Mouse (Mus musculus) E14TG2a.4 (cell line): ENCODE measurements around the gene Gsta3.

Source experiments
- H3K27me3 ChIP-seq: 2 replicates; pipeline ENCODE4 v1.6.1; 2014; ENCODE audit warnings: low read length, control low read depth; ENCODE audit not compliant: insufficient read depth
- H3K36me3 ChIP-seq: 2 replicates; pipeline ENCODE4 v1.6.1; 2014; ENCODE audit warnings: low read length, control low read depth; ENCODE audit not compliant: insufficient read depth
- H3K4me1 ChIP-seq: replicated peaks from 2 replicates; pipeline ENCODE4 v1.6.1; 2014; ENCODE audit warnings: low read depth, low read length, control low read depth
- H3K4me3 ChIP-seq: replicated peaks from 2 replicates; pipeline ENCODE4 v1.5.1; 2014; ENCODE audit warnings: mild to moderate bottlenecking, low read length
- H3K9me3 ChIP-seq: 2 replicates; pipeline ENCODE4 v1.6.1; 2014; ENCODE audit warnings: low read length, control low read depth
- CTCF ChIP-seq: conservative IDR thresholded peaks from 2 replicates; pipeline ENCODE4 v1.5.1; 2014; ENCODE audit warnings: low read length
- NANOG ChIP-seq: IDR thresholded peaks from 2 replicates; pipeline ENCODE4 v1.6.1; 2014; ENCODE audit warnings: borderline replicate concordance, low read length, mixed read lengths
- POU5F1 ChIP-seq: IDR thresholded peaks from 2 replicates; pipeline ENCODE4 v1.6.1; 2014; ENCODE audit warnings: low read length, borderline replicate concordance

Gsta3 gene

GRCm38 (mm10) chr1:21231744-21232464 is 8.5 kb upstream of the Gsta3 start:
- no peak overlapping the region for H3K4me3 ChIP-seq
- H3K36me3 ChIP-seq: no peaks in the 10 kb centered on the region
- TF ChIP-seq POU5F1 (no peak), NANOG (peak; percentile 61), CTCF (no peak)
- H3K4me1 ChIP-seq: peaks cover 52% of the 10 kb centered on the region
- H3K9me3 ChIP-seq: no peaks in the 10 kb centered on the region
- no peaks in the 10 kb centered on the region for H3K27me3 ChIP-seq

GRCm38 (mm10) chr1:21232516-21232915 is 7.9 kb upstream of the Gsta3 start:
- Histone ChIP-seq H3K4me1 (peaks cover 51% of the 10 kb centered on the region), H3K36me3 (no peaks in the 10 kb centered on the region), H3K4me3 (no peak overlapping the region), H3K27me3 (no peaks in the 10 kb centered on the region), H3K9me3 (no peaks in the 10 kb centered on the region)
- TF ChIP-seq NANOG: no peak
- no peak for TF ChIP-seq POU5F1
- TF ChIP-seq CTCF: no peak

GRCm38 (mm10) chr1:21235359-21235758 is 5.0 kb upstream of the Gsta3 start:
- TF ChIP-seq POU5F1: no peak
- no peak for TF ChIP-seq NANOG
- TF ChIP-seq CTCF: no peak
- Histone ChIP-seq H3K36me3 (no peaks in the 10 kb centered on the region), H3K4me1 (peaks cover 43% of the 10 kb centered on the region), H3K4me3 (no peak overlapping the region), H3K9me3 (no peaks in the 10 kb centered on the region), H3K27me3 (no peaks in the 10 kb centered on the region)

GRCm38 (mm10) chr1:21241096-21241495 is 707 bp downstream of the Gsta3 start:
- Histone ChIP-seq H3K4me1 (peaks cover 10% of the 10 kb centered on the region), H3K4me3 (no peak overlapping the region), H3K27me3 (no peaks in the 10 kb centered on the region), H3K36me3 (no peaks in the 10 kb centered on the region), H3K9me3 (no peaks in the 10 kb centered on the region)
- TF ChIP-seq CTCF (no peak), POU5F1 (no peak), NANOG (no peak)

GRCm38 (mm10) chr1:21244290-21244960 is 4.0 kb downstream of the Gsta3 start:
- H3K9me3 ChIP-seq: no peaks in the 10 kb centered on the region
- H3K27me3 ChIP-seq: no peaks in the 10 kb centered on the region
- no peak overlapping the region for H3K4me3 ChIP-seq
- peaks cover 31% of the 10 kb centered on the region for H3K4me1 ChIP-seq
- TF ChIP-seq CTCF (no peak), NANOG (no peak), POU5F1 (no peak)
- no peaks in the 10 kb centered on the region for H3K36me3 ChIP-seq

GRCm38 (mm10) chr1:21246136-21246535 is 5.7 kb downstream of the Gsta3 start:
- TF ChIP-seq POU5F1 (no peak), CTCF (no peak), NANOG (no peak)
- Histone ChIP-seq H3K27me3 (no peaks in the 10 kb centered on the region), H3K9me3 (no peaks in the 10 kb centered on the region), H3K4me1 (peaks cover 24% of the 10 kb centered on the region), H3K36me3 (0 out of 2 replicates have a peak, but pooled peaks cover 6% of the 10 kb centered on the region), H3K4me3 (no peak overlapping the region)

GRCm38 (mm10) chr1:21247896-21248295 is 7.5 kb downstream of the Gsta3 start:
- no peak overlapping the region for H3K4me3 ChIP-seq
- no peaks in the 10 kb centered on the region for H3K27me3 ChIP-seq
- TF ChIP-seq NANOG (no peak), CTCF (no peak), POU5F1 (no peak)
- peaks cover 37% of the 10 kb centered on the region for H3K4me1 ChIP-seq
- H3K36me3 ChIP-seq: 0 out of 2 replicates have a peak, but pooled peaks cover 6% of the 10 kb centered on the region
- H3K9me3 ChIP-seq: no peaks in the 10 kb centered on the region

GRCm38 (mm10) chr1:21248560-21249390 is 8.4 kb downstream of the Gsta3 start:
- peaks cover 6% of the 10 kb centered on the region; the same call in 1 of the 2 replicates for H3K9me3 ChIP-seq
- H3K4me3 ChIP-seq: no peak overlapping the region
- H3K36me3 ChIP-seq: peaks cover 12% of the 10 kb centered on the region
- peaks cover 46% of the 10 kb centered on the region for H3K4me1 ChIP-seq
- H3K27me3 ChIP-seq: no peaks in the 10 kb centered on the region
- no peak for TF ChIP-seq POU5F1
- no peak for TF ChIP-seq NANOG
- no peak for TF ChIP-seq CTCF

- Histone ChIP-seq H3K4me1 (peaks cover 74% of the 10 kb centered on the region), H3K36me3 (peaks cover 16% of the 10 kb centered on the region), H3K4me3 (no peak overlapping the region), H3K27me3 (no peaks in the 10 kb centered on the region), H3K9me3 (peaks cover 11% of the 10 kb centered on the region; the same call in 1 of the 2 replicates)
- no peak for TF ChIP-seq CTCF
- TF ChIP-seq NANOG: no peak
- TF ChIP-seq POU5F1: no peak
Observed at GRCm38 (mm10) chr1:21251661-21252060, 11.3 kb downstream of the Gsta3 start.
